8 mouse cellular contexts compared by ENCODE assay signal in the genomic region with DNA sequence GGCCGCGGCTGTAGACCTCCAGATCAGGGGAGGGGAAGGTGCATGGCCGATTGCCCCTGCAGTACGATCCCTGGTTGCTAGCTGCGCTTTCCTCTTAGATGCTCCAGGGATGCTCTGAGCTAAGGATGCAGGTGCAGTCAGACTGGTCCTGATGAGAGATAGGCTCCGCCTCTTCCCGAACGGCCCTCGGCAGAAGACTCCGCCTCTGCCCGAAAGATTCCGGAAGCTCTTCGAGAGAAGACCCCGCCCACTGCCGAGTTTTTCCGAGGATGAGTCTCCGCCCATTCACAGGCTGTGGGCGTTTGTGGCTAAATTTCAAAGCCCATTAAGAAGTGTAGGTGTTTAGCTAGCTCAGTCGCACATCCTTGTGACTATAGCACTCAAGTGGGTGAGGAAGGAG. TPM values are rescaled to one million over a fixed set of nuclear protein-coding genes. Genes with fewer than 3 reads are reported as not detected.
DNase-seq lines count a peak whose midpoint lies in the region; ATAC-seq lines count a peak whose summit lies in the region.
"Not testable (repeated sequence)": the region's sequence is repeated elsewhere in the genome, so short reads cannot be mapped to it uniquely, and the experiment has no call there.

No protein-coding gene starts in this region.

- H3K27me3 ChIP-seq in hindbrain, embryonic 16.5 days (replicated peaks; ENCODE audit: control insufficient read depth, insufficient read depth, low read length): not testable (repeated sequence)

- peak overlapping the region; percentile 49 for H3K4me3 ChIP-seq in hindbrain, embryonic 16.5 days (ENCODE audit: low read length)

- DNase-seq in ZHBTc4 (ENCODE audit: low read depth, low spot score): peak; percentile 87
- DNase-seq in gastrocnemius, adult 8-10 months (ENCODE audit: low spot score in 2 of 2): peak; percentile 82 to 84
- DNase-seq in left cerebral cortex, adult 11 months (ENCODE audit: low spot score): peak; percentile 95
- peak; percentile 82 for DNase-seq in lung, postnatal 14 days
- peak; percentile 81 for DNase-seq in ovary, postnatal 36 days (ENCODE audit: low spot score)
- DNase-seq in thymus, postnatal 10 days (ENCODE audit: low spot score in 2 of 2): peak; percentile 82 to 84

- peak; percentile 58 for ATAC-seq in common myeloid progenitor, adult 5-6 weeks (replicated peaks; ENCODE audit: low read depth, poor library complexity, severe bottlenecking)
- peak; percentile 84 for ATAC-seq in hindbrain, embryonic 16.5 days

- H3K36me3 ChIP-seq in hindbrain, embryonic 16.5 days (ENCODE audit: control insufficient read depth, insufficient read depth, low read length): not testable (repeated sequence)

- H3K27ac ChIP-seq in hindbrain, embryonic 16.5 days (ENCODE audit: low read depth, low read length): not testable (repeated sequence)

- not testable (repeated sequence) for H3K9me3 ChIP-seq in hindbrain, embryonic 16.5 days (ENCODE audit: control insufficient read depth, low read length)

- not testable (repeated sequence) for H3K4me1 ChIP-seq in hindbrain, embryonic 16.5 days (ENCODE audit: control insufficient read depth, insufficient read depth, low read depth, low read length)

- WGBS in hindbrain, embryonic 16.5 days: 1% methylated on average over 14 of the region's 19 CpGs

- peak overlapping the region; percentile 43 for H3K4me2 ChIP-seq in hindbrain, embryonic 16.5 days (ENCODE audit: low read length)

- H3K9ac ChIP-seq in hindbrain, embryonic 16.5 days (ENCODE audit: low read depth, low read length): peak overlapping the region; percentile 41; the same call in 1 of the 2 replicates

RNA-seq across cellular contexts. Expression of a gene that starts 2.6 kb away (rescaled TPM):
- total RNA-seq in common myeloid progenitor, adult 5-6 weeks (2017): 0.82 and 1.3 TPM in 2 replicates
- total RNA-seq in gastrocnemius, adult 8-10 months (2022): 1 to 10 TPM; 4.0 to 6.3 (median 4.6) TPM
- polyA plus RNA-seq in hindbrain, embryonic 16.5 days (2015; fragmentation: Nextera tagmentation; extraction: Ambion mirVana): 249 and 257 TPM in 2 replicates

RNA-seq across cellular contexts. Expression of a gene that starts 55.8 kb away (rescaled TPM):
- 15.3 TPM in 2 replicates for total RNA-seq in common myeloid progenitor, adult 5-6 weeks (2017)
- total RNA-seq in gastrocnemius, adult 8-10 months (2022): 10 to 100 TPM; 18.4 to 27.6 (median 20.6) TPM
- polyA plus RNA-seq in hindbrain, embryonic 16.5 days (2015; fragmentation: Nextera tagmentation; extraction: Ambion mirVana): 72.2 and 72.6 TPM in 2 replicates
